Mouse (Mus musculus) limb, embryonic 11.5 days (tissue): ENCODE results near the gene A730071L15Rik. TPM values are rescaled to one million over a fixed set of nuclear protein-coding genes. Genes with fewer than 3 reads are reported as not detected.

Experiments used
- ATAC-seq: fragments of 200-750 bp; cut with Nextera tagmentation; 2 replicates; pipeline ENCODE4 v1.8.0; 2017; ENCODE audit warnings: low read depth; ENCODE audit not compliant: insufficient number of reproducible peaks, low FRiP score, low TSS enrichment
- DNase-seq: peaks from one replicate; pipeline ENCODE4 v3.0.0-alpha.2; 2015; ENCODE audit warnings: low spot score
- H3K27ac ChIP-seq: fragments of 300-500 bp; sonication (generic); replicated peaks from 2 replicates; pipeline ENCODE4 v1.5.1; 2014; ENCODE audit warnings: low read depth, mild to moderate bottlenecking, low read length
- H3K27me3 ChIP-seq: fragments of 300-500 bp; sonication (generic); 2 replicates; pipeline ENCODE4 v1.6.1; 2014; ENCODE audit warnings: mild to moderate bottlenecking, low read length, mixed read lengths; ENCODE audit not compliant: control insufficient read depth, insufficient read depth
- H3K36me3 ChIP-seq: fragments of 300-500 bp; sonication (generic); 2 replicates; pipeline ENCODE4 v1.6.1; 2014; ENCODE audit warnings: mild to moderate bottlenecking, low read length, moderate library complexity, mixed read lengths; ENCODE audit not compliant: control insufficient read depth, insufficient read depth
- H3K4me1 ChIP-seq: fragments of 300-500 bp; sonication (generic); 2 replicates; pipeline ENCODE4 v1.6.1; 2014; ENCODE audit warnings: low read length, mixed read lengths; ENCODE audit not compliant: control insufficient read depth, insufficient read depth
- H3K4me2 ChIP-seq: fragments of 300-500 bp; sonication (generic); 2 replicates; pipeline ENCODE4 v1.6.1; 2014; ENCODE audit warnings: low read depth, mild to moderate bottlenecking, moderate library complexity; ENCODE audit not compliant: severe bottlenecking
- H3K4me3 ChIP-seq: fragments of 300-500 bp; sonication (generic); 2 replicates; pipeline ENCODE4 v1.5.1; 2014; ENCODE audit warnings: low read depth, low read length
- H3K9ac ChIP-seq: fragments of 300-500 bp; sonication (generic); 2 replicates; pipeline ENCODE4 v1.6.1; 2014; ENCODE audit warnings: mild to moderate bottlenecking, low read length
- H3K9me3 ChIP-seq: fragments of 300-500 bp; sonication (generic); 2 replicates; pipeline ENCODE4 v1.6.1; 2016; ENCODE audit warnings: low read length; ENCODE audit not compliant: control insufficient read depth
- WGBS: fragments of 180-500 bp; shearing (Covaris S2); extraction: QIAGEN DNeasy Blood & Tissue Kit; methylation state at CpG from one replicate; pipeline ENCODE4 v1.1.7; 2014; 5-methylcytosine and 5-hydroxymethylcytosine counted together
- polyA plus RNA-seq: library from polyadenylated mRNA; unstranded; fragments of >200 nt; fragmentation: Nextera tagmentation; extraction: Ambion mirVana; gene quantifications from 2 replicates; pipeline ENCODE4 v1.2.1, GENCODE M21; 2014

Gene A730071L15Rik
- polyA plus RNA-seq, 1 experiment from 2014 or later = 0.67 TPM

GRCm38 (mm10) chr11:6187878-6188277 is 12.0 kb upstream of the A730071L15Rik start:
- 24% methylated on average over 2 of the region's 2 CpGs for WGBS
- ATAC-seq = no peak
- H3K36me3 ChIP-seq = no peaks in the 10 kb centered on the region; the same call in 1 of the 2 replicates

GRCm38 (mm10) chr11:6196780-6197179 is 3.0 kb upstream of the A730071L15Rik start:
- no peak for DNase-seq
- no peaks in the 10 kb centered on the region for H3K27me3 ChIP-seq
- WGBS = 95% methylated on average over 8 of the region's 8 CpGs

More at GRCm38 (mm10) chr11:6187878-6188277, 12.0 kb upstream of the A730071L15Rik start:
- no peak overlapping the region for H3K9ac ChIP-seq
- H3K4me3 ChIP-seq = no peak overlapping the region
- 0 out of 2 replicates have a peak, but pooled peaks cover 3% of the 10 kb centered on the region for H3K4me1 ChIP-seq
- no peaks in the 10 kb centered on the region for H3K27me3 ChIP-seq
- H3K4me2 ChIP-seq = no peak overlapping the region
- H3K27ac ChIP-seq = no peak overlapping the region
- no peaks in the 10 kb centered on the region for H3K9me3 ChIP-seq
- peak; percentile 88 for DNase-seq

GRCm38 (mm10) chr11:6198449-6198848 is 1.4 kb upstream of the A730071L15Rik start:
- H3K9ac ChIP-seq = no peak overlapping the region
- DNase-seq = no peak
- H3K9me3 ChIP-seq = no peaks in the 10 kb centered on the region
- no peaks in the 10 kb centered on the region for H3K27me3 ChIP-seq
- WGBS = 95% methylated on average over 4 of the region's 4 CpGs
- H3K27ac ChIP-seq = no peak overlapping the region
- ATAC-seq = no peak
- H3K4me2 ChIP-seq = no peak overlapping the region
- H3K4me1 ChIP-seq = no peaks in the 10 kb centered on the region; the same call in 1 of the 2 replicates
- H3K4me3 ChIP-seq = no peak overlapping the region
- no peaks in the 10 kb centered on the region for H3K36me3 ChIP-seq

More at GRCm38 (mm10) chr11:6196780-6197179, 3.0 kb upstream of the A730071L15Rik start:
- ATAC-seq = no peak
- Histone ChIP-seq H3K27ac (no peak overlapping the region), H3K4me2 (no peak overlapping the region), H3K9ac (no peak overlapping the region), H3K36me3 (no peaks in the 10 kb centered on the region), H3K4me3 (no peak overlapping the region), H3K4me1 (no peaks in the 10 kb centered on the region; the same call in 1 of the 2 replicates), H3K9me3 (no peaks in the 10 kb centered on the region)

- peak; percentile 93 for ATAC-seq
- WGBS = under 1% methylated on average over 39 of the region's 39 CpGs
- no peaks in the 10 kb centered on the region for H3K36me3 ChIP-seq
- peak within 1 kb of the TSS; percentile 90 for H3K4me3 ChIP-seq
- H3K4me2 ChIP-seq = peak within 1 kb of the TSS; percentile 94
- peak within 1 kb of the TSS; percentile 88 for H3K27ac ChIP-seq
- H3K27me3 ChIP-seq = no peaks in the 10 kb centered on the region
- H3K9ac ChIP-seq = peak within 1 kb of the TSS; percentile 93
- no peaks in the 10 kb centered on the region; the same call in 1 of the 2 replicates for H3K4me1 ChIP-seq
- no peaks in the 10 kb centered on the region for H3K9me3 ChIP-seq
- peak; percentile 92 for DNase-seq
Measured at GRCm38 (mm10) chr11:6200087-6200569, 299 bp downstream of the A730071L15Rik start, which contains the start of gene Nudcd3. Nudcd3 (minus strand) TSS chr11:6200415.

GRCm38 (mm10) chr11:6200570-6200969 is 741 bp downstream of the A730071L15Rik start:
- ATAC-seq = 0 out of 2 replicates have a peak, but pooled peaks have one; percentile 7
- peak overlapping the region; percentile 90 for H3K4me3 ChIP-seq

GRCm38 (mm10) chr11:6207090-6207489 is 7.3 kb downstream of the A730071L15Rik start:
- Histone ChIP-seq H3K36me3 (no peaks in the 10 kb centered on the region), H3K4me1 (no peaks in the 10 kb centered on the region), H3K9ac (no peak overlapping the region), H3K4me3 (no peak overlapping the region), H3K27ac (no peak overlapping the region), H3K27me3 (no peaks in the 10 kb centered on the region), H3K9me3 (peaks cover 4% of the 10 kb centered on the region; the same call in 1 of the 2 replicates), H3K4me2 (no peak overlapping the region)
- no peak for ATAC-seq
- WGBS = 90% methylated on average over 2 of the region's 2 CpGs
- no peak for DNase-seq

More at GRCm38 (mm10) chr11:6200570-6200969, 741 bp downstream of the A730071L15Rik start:
- Histone ChIP-seq H3K27ac (no peak overlapping the region), H3K9me3 (no peaks in the 10 kb centered on the region), H3K36me3 (no peaks in the 10 kb centered on the region), H3K4me2 (peak overlapping the region; percentile 94), H3K9ac (peak overlapping the region; percentile 93; the same call in 1 of the 2 replicates), H3K4me1 (no peaks in the 10 kb centered on the region; the same call in 1 of the 2 replicates), H3K27me3 (no peaks in the 10 kb centered on the region)
- DNase-seq = no peak
- WGBS = 26% methylated on average over 9 of the region's 9 CpGs

GRCm38 (mm10) chr11:6208158-6208557 is 8.3 kb downstream of the A730071L15Rik start:
- ATAC-seq (no peak), DNase-seq (no peak)
- H3K27ac ChIP-seq = no peak overlapping the region
- H3K4me2 ChIP-seq = no peak overlapping the region
- no peak overlapping the region for H3K4me3 ChIP-seq
- no peak overlapping the region for H3K9ac ChIP-seq
- no peaks in the 10 kb centered on the region for H3K36me3 ChIP-seq
- no peaks in the 10 kb centered on the region for H3K4me1 ChIP-seq
- H3K27me3 ChIP-seq = no peaks in the 10 kb centered on the region
- WGBS = 83% methylated on average over 1 of the region's 1 CpGs
- peaks cover 4% of the 10 kb centered on the region; the same call in 1 of the 2 replicates for H3K9me3 ChIP-seq

- whole genome bisulfite sequencing = 70% methylated on average over 3 of the region's 3 CpGs
- Histone ChIP-seq H3K4me2 (no peak overlapping the region), H3K4me3 (no peak overlapping the region), H3K27ac (no peak overlapping the region), H3K4me1 (no peaks in the 10 kb centered on the region), H3K9ac (no peak overlapping the region), H3K27me3 (no peaks in the 10 kb centered on the region), H3K36me3 (no peaks in the 10 kb centered on the region), H3K9me3 (no peaks in the 10 kb centered on the region)
- ATAC-seq (no peak), DNase-seq (no peak)
Measured at GRCm38 (mm10) chr11:6216834-6217233, 17.0 kb downstream of the A730071L15Rik start.
